Mouse (Mus musculus) MEL (cell line): ENCODE data around the gene Pnpo. TPM values are rescaled to one million over a fixed set of nuclear protein-coding genes. Genes with fewer than 3 reads are reported as not detected.
A peak's percentile ranks its signal among the peaks of the same experiment; 100 is the strongest.

Source experiments
- DNase-seq: peaks from one replicate; pipeline ENCODE4 v3.0.0; 2011; ENCODE audit warnings: low read depth, low spot score
- H3K27ac ChIP-seq: 2 replicates; pipeline ENCODE4 v1.5.1; 2012; ENCODE audit warnings: low read depth, mild to moderate bottlenecking, control low read depth, low read length, moderate library complexity; ENCODE audit not compliant: control insufficient read depth
- H3K27me3 ChIP-seq, 2 experiments: fragments of 150-350 bp in 1 of 2; sonication (generic) in 1 of 2; 2 replicates each; pipeline ENCODE4 v1.6.1; 2012; ENCODE audit warnings: low read length in 2 of 2, mild to moderate bottlenecking in 2 of 2, improper control_type of control experiment in 1 of 2, moderate library complexity in 1 of 2; ENCODE audit not compliant: insufficient read depth in 2 of 2, control insufficient read depth in 1 of 2
- H3K36me3 ChIP-seq, 2 experiments: 2 replicates each; pipeline ENCODE4 v1.6.1; 2012 to 2014; ENCODE audit warnings: low read length in 2 of 2, improper control_type of control experiment in 1 of 2, inconsistent platforms in 1 of 2, mild to moderate bottlenecking in 1 of 2; ENCODE audit not compliant: insufficient read depth in 2 of 2, control insufficient read depth in 1 of 2
- H3K4me1 ChIP-seq, 2 experiments: fragments of 150-350 bp in 1 of 2; sonication (generic) in 1 of 2; 2 replicates each; pipeline ENCODE4 v1.6.1; 2012; ENCODE audit warnings: low read length in 2 of 2, improper control_type of control experiment in 1 of 2, mild to moderate bottlenecking in 1 of 2; ENCODE audit not compliant: insufficient read depth in 2 of 2, control insufficient read depth in 1 of 2
- H3K4me3 ChIP-seq, 2 experiments: fragments of 150-350 bp in 1 of 2; sonication (generic) in 1 of 2; 2 replicates each; pipeline ENCODE4 v1.5.1; 2012; ENCODE audit warnings: low read depth in 2 of 2, low read length in 2 of 2, mild to moderate bottlenecking in 2 of 2, moderate library complexity in 2 of 2, control low read depth in 1 of 2, improper control_type of control experiment in 1 of 2; ENCODE audit not compliant: control insufficient read depth in 1 of 2, insufficient read depth in 1 of 2
- H3K79me2 ChIP-seq: 2 replicates; pipeline ENCODE4 v1.6.1; 2012; ENCODE audit warnings: mild to moderate bottlenecking, low read length, moderate library complexity; ENCODE audit not compliant: control insufficient read depth, poor library complexity, insufficient read depth
- H3K9ac ChIP-seq: 2 replicates; pipeline ENCODE4 v1.6.1; 2012; ENCODE audit warnings: low read depth, mild to moderate bottlenecking, control low read depth, low read length, moderate library complexity; ENCODE audit not compliant: control insufficient read depth, poor library complexity, severe bottlenecking
- H3K9me3 ChIP-seq: fragments of 150-350 bp; sonication (generic); replicated peaks from 2 replicates; pipeline ENCODE4 v1.6.1; 2012; ENCODE audit warnings: mild to moderate bottlenecking, low read length, improper control_type of control experiment, moderate library complexity; ENCODE audit not compliant: insufficient read depth
- BHLHE40 ChIP-seq: IDR thresholded peaks from 2 replicates; pipeline ENCODE4 v1.6.1; 2012; ENCODE audit warnings: low read depth, mild to moderate bottlenecking, inconsistent platforms, low read length, improper control_type of control experiment, borderline replicate concordance
- CHD1 ChIP-seq: IDR thresholded peaks from 2 replicates; pipeline ENCODE4 v1.6.1; 2012; ENCODE audit warnings: low read depth, mild to moderate bottlenecking, inconsistent platforms, low read length, improper control_type of control experiment
- CHD2 ChIP-seq: IDR thresholded peaks from 2 replicates; pipeline ENCODE4 v1.6.1; 2011; ENCODE audit warnings: low read length, improper control_type of control experiment
- CTCF ChIP-seq, 3 experiments: IDR thresholded peaks in 2 of 3; conservative IDR thresholded peaks in 1 of 3; 2 replicates each; pipeline ENCODE4 v1.5.1; 2011 to 2012; ENCODE audit warnings: low read length in 3 of 3, low read depth in 2 of 3, mild to moderate bottlenecking in 2 of 3, improper control_type of control experiment in 1 of 3, inconsistent platforms in 1 of 3, mixed read lengths in 1 of 3, moderate library complexity in 1 of 3; ENCODE audit not compliant: control insufficient read depth in 1 of 3, insufficient read depth in 1 of 3, poor library complexity in 1 of 3, severe bottlenecking in 1 of 3
- E2F4 ChIP-seq: IDR thresholded peaks from 2 replicates; pipeline ENCODE4 v1.6.1; 2011; ENCODE audit warnings: low read depth, low read length, improper control_type of control experiment, borderline replicate concordance
- ELF1 ChIP-seq: IDR thresholded peaks from 2 replicates; pipeline ENCODE4 v1.6.1; 2014; ENCODE audit warnings: low read depth, mild to moderate bottlenecking, inconsistent platforms, low read length, improper control_type of control experiment, moderate library complexity
- ETS1 ChIP-seq: IDR thresholded peaks from 2 replicates; pipeline ENCODE4 v1.6.1; 2012; ENCODE audit warnings: low read depth, mild to moderate bottlenecking, inconsistent platforms, low read length, improper control_type of control experiment, moderate library complexity
- GABPA ChIP-seq: IDR thresholded peaks from 2 replicates; pipeline ENCODE4 v1.6.1; 2012; ENCODE audit warnings: low read depth, mild to moderate bottlenecking, inconsistent platforms, low read length, improper control_type of control experiment, moderate library complexity
- GATA1 ChIP-seq: IDR thresholded peaks from 2 replicates; pipeline ENCODE4 v1.6.1; 2011; ENCODE audit warnings: low read depth, low read length, improper control_type of control experiment
- HCFC1 ChIP-seq: IDR thresholded peaks from 2 replicates; pipeline ENCODE4 v1.6.1; 2012; ENCODE audit warnings: low read depth, mild to moderate bottlenecking, inconsistent platforms, low read length, improper control_type of control experiment, moderate library complexity
- JUND ChIP-seq: IDR thresholded peaks from 2 replicates; pipeline ENCODE4 v1.6.1; 2011; ENCODE audit warnings: low read depth, mild to moderate bottlenecking, improper control_type of control experiment, low read length
- KAT2A ChIP-seq: conservative IDR thresholded peaks from 2 replicates; pipeline ENCODE4 v1.6.1; 2012; ENCODE audit warnings: low read depth, low read length, improper control_type of control experiment, inconsistent platforms
- MAX ChIP-seq: IDR thresholded peaks from 2 replicates; pipeline ENCODE4 v1.6.1; 2011; ENCODE audit warnings: low read length, improper control_type of control experiment
- MAZ ChIP-seq: IDR thresholded peaks from 2 replicates; pipeline ENCODE4 v1.6.1; 2012; ENCODE audit warnings: low read depth, mild to moderate bottlenecking, inconsistent platforms, low read length, improper control_type of control experiment
- MEF2A ChIP-seq: IDR thresholded peaks from 2 replicates; pipeline ENCODE4 v1.6.1; 2014; ENCODE audit warnings: low read depth, mild to moderate bottlenecking, inconsistent platforms, low read length, improper control_type of control experiment; ENCODE audit not compliant: poor library complexity, insufficient replicate concordance, severe bottlenecking; ENCODE audit errors: extremely low read depth
- MXI1 ChIP-seq: IDR thresholded peaks from 2 replicates; pipeline ENCODE4 v1.6.1; 2011; ENCODE audit warnings: mild to moderate bottlenecking, low read depth, low read length, improper control_type of control experiment
- MYB ChIP-seq: IDR thresholded peaks from 2 replicates; pipeline ENCODE4 v1.6.1; 2011; ENCODE audit warnings: mild to moderate bottlenecking, low read depth, low read length, improper control_type of control experiment
- POLR2AphosphoS2 ChIP-seq: IDR thresholded peaks from 2 replicates; pipeline ENCODE4 v1.6.1; 2011; ENCODE audit warnings: low read length, improper control_type of control experiment
- POLR2AphosphoS5 ChIP-seq: IDR thresholded peaks from 2 replicates; pipeline ENCODE4 v1.6.1; 2012; ENCODE audit warnings: low read depth, borderline replicate concordance, mild to moderate bottlenecking, inconsistent platforms, low read length, moderate library complexity, mixed read lengths
- RAD21 ChIP-seq: IDR thresholded peaks from 2 replicates; pipeline ENCODE4 v1.6.1; 2011; ENCODE audit warnings: mild to moderate bottlenecking, low read depth, low read length, improper control_type of control experiment
- RCOR1 ChIP-seq: IDR thresholded peaks from 2 replicates; pipeline ENCODE4 v1.6.1; 2012; ENCODE audit warnings: low read depth, mild to moderate bottlenecking, inconsistent platforms, low read length, improper control_type of control experiment
- SMC3 ChIP-seq: IDR thresholded peaks from 2 replicates; pipeline ENCODE4 v1.6.1; 2011; ENCODE audit warnings: low read depth, low read length, improper control_type of control experiment
- TAL1 ChIP-seq: IDR thresholded peaks from 2 replicates; pipeline ENCODE4 v1.6.1; 2012; ENCODE audit warnings: mild to moderate bottlenecking, inconsistent platforms, low read length, moderate library complexity, mixed read lengths
- TBP ChIP-seq: IDR thresholded peaks from 2 replicates; pipeline ENCODE4 v1.8.0; 2011; ENCODE audit warnings: low read depth, low read length, improper control_type of control experiment
- TCF12 ChIP-seq: IDR thresholded peaks from 2 replicates; pipeline ENCODE4 v1.6.1; 2014; ENCODE audit warnings: low read depth, mild to moderate bottlenecking, inconsistent platforms, low read length, improper control_type of control experiment, moderate library complexity
- USF1 ChIP-seq: IDR thresholded peaks from 2 replicates; pipeline ENCODE4 v1.6.1; 2014; ENCODE audit warnings: low read depth, mild to moderate bottlenecking, inconsistent platforms, low read length, improper control_type of control experiment, moderate library complexity
- USF2 ChIP-seq, 2 experiments: IDR thresholded peaks; 2 replicates each; pipeline ENCODE4 v1.6.1; 2011 to 2012; ENCODE audit warnings: improper control_type of control experiment in 2 of 2, low read length in 2 of 2, borderline replicate concordance in 1 of 2, inconsistent platforms in 1 of 2, low read depth in 1 of 2, mild to moderate bottlenecking in 1 of 2; ENCODE audit not compliant: insufficient read depth in 1 of 2
- ZC3H11A ChIP-seq: IDR thresholded peaks from 2 replicates; pipeline ENCODE4 v1.6.1; 2012; ENCODE audit warnings: low read depth, mild to moderate bottlenecking, inconsistent platforms, low read length, improper control_type of control experiment
- ZKSCAN1 ChIP-seq: IDR thresholded peaks from 2 replicates; pipeline ENCODE4 v1.6.1; 2012; ENCODE audit warnings: low read depth, mild to moderate bottlenecking, inconsistent platforms, low read length, improper control_type of control experiment, moderate library complexity
- ZNF384 ChIP-seq: IDR thresholded peaks from 2 replicates; pipeline ENCODE4 v1.6.1; 2012; ENCODE audit warnings: low read depth, mild to moderate bottlenecking, inconsistent platforms, low read length, improper control_type of control experiment
- polyA plus RNA-seq, 2 experiments: library from polyadenylated mRNA; stranded (reverse) in 1 of 2; unstranded in 1 of 2; fragments of >175 nt in 1 of 2; fragments of >200 nt in 1 of 2; gene quantifications; 2 replicates each; pipeline versions ENCODE4 v1.2.1 to v1.2.4; 2012; ENCODE audit warnings: low replicate concordance in 2 of 2, low read depth in 1 of 2; ENCODE audit not compliant: insufficient read length in 2 of 2, insufficient read depth in 1 of 2, missing spikeins in 1 of 2
- total RNA-seq: library from RNA; depleted of rRNA; stranded (reverse); fragments of 300-350 nt; gene quantifications from 2 replicates; pipeline ENCODE4 v1.2.3, GENCODE M21; 2012

The Pnpo gene
- total and polyA plus RNA-seq, 3 experiments: 38.8 to 55.7 TPM; not detected in 1

GRCm38 (mm10) chr11:96978401-96979246, 34.8 kb upstream of the Pnpo start (continued):
- no peak for TF ChIP-seq RAD21
- TF ChIP-seq TBP: no peak
- TF ChIP-seq SMC3: peak; percentile 26
- TF ChIP-seq POLR2AphosphoS2: peak; percentile 9; the same call in 1 of the 2 replicates
- peak; percentile 46; the same call in 1 of the 2 replicates for TF ChIP-seq MXI1
- TF ChIP-seq GATA1: peak; percentile 76

GRCm38 (mm10) chr11:96977606-96978400, 34.0 kb upstream of the Pnpo start:
- Histone ChIP-seq H3K9me3 (no peaks in the 10 kb centered on the region), H3K36me3 (peaks cover 0 to 24% of the 10 kb centered on the region in 2 experiments; a peak in 2 of 4 replicates), H3K9ac (peak overlapping the region; percentile 80), H3K4me3 (peak overlapping the region; percentile 49 to 69), H3K27me3 (no peaks in the 10 kb centered on the region), H3K27ac (peak overlapping the region; percentile 88), H3K79me2 (peaks cover 30% of the 10 kb centered on the region), H3K4me1 (peaks cover 9 to 28% of the 10 kb centered on the region in 2 experiments)
- DNase-seq: peak; percentile 100
- TF ChIP-seq RAD21 (no peak), USF2 (IDR thresholded peaks at IDR 0.05; ENCODE audit: borderline replicate concordance in 1 of 2, insufficient read depth in 1 of 2, low read depth in 1 of 2, low read length in 2 of 2) (no peak), POLR2AphosphoS5 (no peak), CTCF (IDR thresholded peaks at IDR 0.05 in 2 of 3, conservative IDR thresholded peaks at IDR 0.05 in 1 of 3; ENCODE audit: control insufficient read depth in 1 of 3, insufficient read depth in 1 of 3, low read depth in 2 of 3, low read length in 3 of 3, poor library complexity in 1 of 3, severe bottlenecking in 1 of 3) (no peak), ZC3H11A (no peak), POLR2AphosphoS2 (peak; percentile 88), ZKSCAN1 (no peak), HCFC1 (peak; percentile 84), TCF12 (peak; percentile 59; the same call in 1 of the 2 replicates), TAL1 (no peak), GABPA (no peak), MEF2A (0 out of 2 replicates have a peak, but pooled peaks have one; percentile 37), USF1 (no peak), JUND (0 out of 2 replicates have a peak, but pooled peaks have one; percentile 71), ETS1 (0 out of 2 replicates have a peak, but pooled peaks have one; percentile 18), MAX (peak; percentile 76), MXI1 (peak; percentile 84), E2F4 (no peak), ELF1 (peak; percentile 90), TBP (peak; percentile 95), ZNF384 (no peak), CHD2 (peak; percentile 95), BHLHE40 (no peak), GATA1 (peak; percentile 95), SMC3 (0 out of 2 replicates have a peak, but pooled peaks have one; percentile 8), RCOR1 (no peak), MAZ (no peak), MYB (no peak), KAT2A (peak; percentile 79), CHD1 (no peak)
